Mouse (Mus musculus) monocyte, adult 5-6 weeks (primary cell): Measurements from ENCODE around the gene Hes2. TPM values are rescaled to one million over a fixed set of nuclear protein-coding genes. Genes with fewer than 3 reads are reported as not detected.

Experiments
- ATAC-seq: fragments of 153-309, 156-312 bp; replicated peaks from 2 replicates; pipeline ENCODE4 v1.8.0; 2017; ENCODE audit warnings: mild to moderate bottlenecking; ENCODE audit not compliant: low TSS enrichment, insufficient number of reproducible peaks, severe bottlenecking, poor library complexity, low FRiP score
- total RNA-seq: library from RNA; stranded (forward); fragments of 200-1000, 200-491, 200-594 nt; gene quantifications from 3 replicates; pipeline ENCODE4 v1.2.3, GENCODE M21; 2017

The Hes2 gene
- total RNA-seq, 1 experiment from 2014 or later = not detected

GRCm38 (mm10) chr4:152130771-152131653 lies 27.7 kb upstream of the Hes2 start:
- ATAC-seq = no peak

- ATAC-seq = no peak
Measured at GRCm38 (mm10) chr4:152131809-152132771, 26.6 kb upstream of the Hes2 start.

- ATAC-seq = no peak
Measured at GRCm38 (mm10) chr4:152132772-152133169, 25.9 kb upstream of the Hes2 start.

GRCm38 (mm10) chr4:152133213-152133612 lies 25.5 kb upstream of the Hes2 start:
- no peak for ATAC-seq

GRCm38 (mm10) chr4:152134507-152134906 lies 24.2 kb upstream of the Hes2 start:
- ATAC-seq = no peak

- ATAC-seq = no peak
Measured at GRCm38 (mm10) chr4:152135363-152135762, 23.3 kb upstream of the Hes2 start.

- ATAC-seq = no peak
Measured at GRCm38 (mm10) chr4:152136112-152136875, 22.4 kb upstream of the Hes2 start.

GRCm38 (mm10) chr4:152136876-152137250 lies 21.8 kb upstream of the Hes2 start:
- no peak for ATAC-seq

GRCm38 (mm10) chr4:152138497-152139260 lies 20.0 kb upstream of the Hes2 start:
- ATAC-seq = peak; percentile 82

- 0 out of 2 replicates have a peak, but pooled peaks have one; percentile 41 for ATAC-seq
Measured at GRCm38 (mm10) chr4:152140441-152140840, 18.2 kb upstream of the Hes2 start.

- ATAC-seq = no peak
Measured at GRCm38 (mm10) chr4:152141521-152142135, 17.0 kb upstream of the Hes2 start.

GRCm38 (mm10) chr4:152143632-152144031 lies 15.0 kb upstream of the Hes2 start:
- ATAC-seq = no peak

GRCm38 (mm10) chr4:152145473-152145872 lies 13.2 kb upstream of the Hes2 start:
- ATAC-seq = no peak

GRCm38 (mm10) chr4:152146033-152146827 lies 12.4 kb upstream of the Hes2 start:
- ATAC-seq = no peak

- no peak for ATAC-seq
Measured at GRCm38 (mm10) chr4:152150546-152150945, 8.1 kb upstream of the Hes2 start.

GRCm38 (mm10) chr4:152151451-152151965 lies 7.2 kb upstream of the Hes2 start:
- no peak for ATAC-seq
